Mouse (Mus musculus) left cerebral cortex, adult 8-10 months (tissue): ENCODE measurements at regions not wholly inside any gene's neighbourhood (a gene's known extent, or its start where the extent isn't known, plus 50 kb on each side); places are given as distances from the start of the nearest gene placed in this dataset.

ENCODE experiments used
- DNase-seq, 2 experiments: peaks; one replicate each; pipeline ENCODE4 v3.0.0; 2022; ENCODE audit warnings: low spot score in 2 of 2

DNA sequence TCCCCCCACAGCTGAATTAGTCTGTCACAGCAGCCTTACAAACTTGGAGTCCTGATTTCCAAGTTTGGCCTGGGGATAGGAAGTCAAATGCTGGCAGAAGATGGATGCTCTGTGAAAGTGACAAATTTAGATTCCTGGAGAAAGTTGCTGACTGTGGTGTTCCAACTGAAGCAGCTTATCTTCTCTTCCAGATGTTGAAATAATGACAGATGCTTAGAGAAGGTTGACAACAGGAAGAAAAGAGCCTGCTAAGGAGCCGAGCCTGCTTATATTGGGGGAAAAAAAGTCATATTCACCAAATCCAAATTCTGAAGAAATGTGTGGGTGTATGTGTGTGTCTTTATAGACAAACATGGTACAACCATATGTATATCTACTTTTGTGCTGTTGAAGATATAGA lies 1380.4 kb upstream of the Cdh8 start:
- DNase-seq: no peak

DNA sequence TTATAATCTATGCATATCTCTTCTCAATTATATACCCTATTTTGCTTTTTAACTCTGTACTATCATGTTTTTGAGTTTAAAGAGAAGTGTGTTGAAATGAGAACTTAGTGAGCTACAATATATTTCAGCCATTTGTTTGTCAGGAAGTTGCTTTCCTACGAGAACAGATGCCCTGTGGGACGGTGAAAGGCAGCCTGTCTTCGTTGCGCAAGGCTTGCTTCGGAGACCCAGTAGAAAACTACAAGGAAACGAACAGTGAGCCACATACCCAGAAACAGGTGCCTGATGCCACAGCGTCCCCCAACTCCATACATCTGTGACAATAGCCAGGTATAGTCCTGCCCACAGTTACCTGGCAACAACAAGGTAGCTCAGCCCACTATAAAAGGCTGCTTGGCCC lies 1377.7 kb upstream of the Cdh8 start:
- DNase-seq: no peak

DNA sequence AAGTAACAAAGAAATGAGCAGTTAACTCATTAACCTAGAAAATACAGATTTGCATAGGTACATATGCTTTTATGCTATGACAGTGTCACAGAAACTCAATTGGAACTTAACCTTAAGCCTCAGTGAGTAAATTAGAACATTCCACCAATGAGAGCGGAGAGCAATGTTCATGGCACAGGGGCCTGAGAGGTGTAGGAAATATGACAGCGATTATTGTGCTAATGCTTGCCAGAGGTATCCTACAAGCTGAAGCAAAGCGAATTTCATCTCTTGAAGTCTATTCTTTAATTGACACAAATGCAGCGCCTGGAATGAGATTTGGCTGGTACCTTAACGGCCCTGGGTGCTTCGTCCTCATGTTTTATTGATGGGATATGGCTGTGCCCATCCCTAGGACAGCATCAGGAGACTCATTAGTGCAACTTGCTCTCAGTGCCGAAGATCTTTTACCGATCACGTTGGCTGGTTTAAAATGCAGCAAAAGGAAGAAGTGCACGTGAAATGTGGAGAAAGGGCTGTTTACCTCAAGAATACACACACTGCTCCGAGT lies 1374.4 kb upstream of the Cdh8 start:
- DNase-seq: no peak

DNA sequence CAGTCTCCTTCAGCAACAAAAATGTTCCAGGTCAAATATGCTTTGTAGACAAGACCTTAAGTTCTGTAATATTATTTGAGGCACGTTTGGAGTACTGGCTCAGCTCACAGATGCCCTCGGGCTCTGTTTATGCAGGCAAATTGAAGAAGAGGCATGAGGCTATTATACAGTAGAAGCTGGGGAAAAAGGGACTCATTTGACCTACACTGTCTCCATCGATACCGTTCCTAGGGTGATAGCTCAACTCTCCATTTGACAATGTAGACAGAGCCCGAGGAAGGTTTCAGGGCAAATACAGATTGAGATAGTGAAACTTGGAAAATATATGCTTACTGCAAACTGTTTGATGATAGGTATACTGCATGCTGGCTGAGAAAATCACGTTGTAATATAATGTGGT lies 1371.9 kb upstream of the Cdh8 start:
- DNase-seq: no peak

DNA sequence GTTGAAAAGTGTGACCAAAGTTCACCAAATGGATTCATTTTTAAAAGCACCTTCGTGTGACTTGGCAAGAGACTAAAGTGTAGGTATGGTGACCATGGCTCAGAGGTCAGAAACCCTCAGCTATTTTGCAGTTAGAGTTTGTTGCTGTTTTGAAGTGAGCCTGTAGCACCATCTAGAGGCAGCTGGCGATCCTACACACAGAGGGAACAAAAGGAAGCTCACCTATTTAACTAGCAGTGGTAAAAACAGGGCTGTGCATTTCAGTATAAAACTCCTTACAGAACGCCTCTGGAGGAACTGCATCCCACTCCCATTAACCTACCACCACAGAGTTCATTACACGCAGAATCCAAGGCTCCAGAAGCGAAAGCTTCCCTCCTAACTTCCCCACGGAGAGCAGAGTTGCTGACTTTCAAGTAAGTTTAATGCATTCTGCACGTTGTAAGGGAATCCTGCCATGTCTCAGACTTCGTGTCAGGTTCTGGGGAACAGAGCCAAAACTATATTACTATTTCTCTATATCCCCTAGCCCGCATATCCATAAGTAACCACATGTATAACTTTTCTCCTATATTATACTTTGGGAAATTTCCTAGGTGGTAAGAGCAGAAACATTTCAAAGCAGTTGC lies 1356.6 kb upstream of the Cdh8 start:
- DNase-seq: peak; percentile 10 to 71

DNA sequence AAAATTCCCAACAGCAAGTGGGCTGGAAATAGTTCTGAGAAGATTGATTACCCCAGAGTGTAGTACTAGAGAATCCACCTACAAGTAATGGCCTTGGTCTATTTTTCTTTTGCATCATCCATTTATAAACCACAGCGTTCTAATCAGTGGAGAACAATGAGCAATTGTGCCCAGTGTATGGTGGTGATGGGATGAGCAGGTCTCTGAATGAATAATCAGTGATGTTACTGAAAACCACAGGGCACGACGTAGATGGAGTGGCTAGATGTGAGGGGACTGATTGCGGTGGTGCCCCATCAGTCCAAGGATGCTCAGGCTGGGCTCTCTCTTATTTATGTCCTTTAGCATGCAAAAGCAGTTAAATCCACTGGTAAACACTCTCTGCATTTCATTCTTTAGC lies 1353.3 kb upstream of the Cdh8 start:
- DNase-seq: no peak

DNA sequence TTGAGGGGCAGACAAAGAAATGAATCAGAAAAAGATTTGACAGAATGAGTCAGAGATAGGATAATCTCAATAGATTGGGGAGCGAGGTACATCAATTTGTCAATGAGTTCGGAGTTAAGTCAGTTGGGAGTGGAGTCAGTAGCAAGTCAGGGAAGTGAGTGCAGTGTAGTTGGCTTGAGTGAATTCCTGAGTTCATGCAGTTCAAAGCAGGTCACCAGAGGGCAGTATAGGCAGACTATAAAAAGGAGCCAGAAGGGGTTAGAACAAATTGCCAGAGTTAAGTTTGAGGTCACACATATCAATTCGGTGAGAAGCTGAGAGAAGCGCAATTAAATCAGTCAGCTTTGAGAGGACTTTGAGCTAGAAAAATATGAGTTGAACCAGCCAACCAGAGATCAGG lies 1317.7 kb upstream of the Cdh8 start:
- no peak for DNase-seq

DNA sequence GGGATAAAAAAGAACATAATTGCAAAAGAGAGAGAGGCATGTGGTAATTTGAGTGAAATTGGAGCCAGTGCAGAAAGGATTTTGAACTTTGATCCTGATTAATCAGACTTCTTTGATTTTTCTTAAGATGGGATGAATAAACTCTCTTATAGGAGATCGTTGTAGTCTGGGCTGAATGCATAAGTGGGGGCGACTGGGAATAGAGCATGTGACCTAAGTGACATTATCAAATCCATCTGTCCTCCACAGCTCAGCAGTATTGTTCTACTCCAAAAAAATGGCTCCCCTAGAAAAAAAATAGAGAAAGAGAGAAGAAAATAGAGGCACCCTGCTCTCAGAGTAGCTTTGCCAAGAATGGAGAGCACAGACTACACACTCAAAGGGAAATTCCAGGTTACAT lies 1286.1 kb upstream of the Cdh8 start:
- no peak for DNase-seq

DNA sequence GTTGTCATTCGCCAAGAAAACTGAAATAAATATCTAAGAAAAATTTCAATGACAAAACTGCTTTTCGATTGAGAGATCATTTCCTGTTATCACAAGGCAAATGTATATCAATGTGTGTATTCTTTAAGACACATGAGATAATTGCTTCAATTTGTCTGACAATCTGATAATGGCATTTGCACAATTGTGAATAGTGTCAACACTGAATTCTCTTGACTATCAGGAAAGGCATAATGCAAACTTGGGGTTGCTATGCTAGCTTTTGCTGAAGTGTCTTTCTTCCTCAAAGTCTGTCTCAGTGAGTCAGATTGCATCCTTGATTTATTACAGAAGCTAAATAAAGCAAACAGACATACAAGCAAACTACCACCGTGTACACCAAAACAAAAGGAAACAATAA lies 1278.8 kb upstream of the Cdh8 start:
- no peak for DNase-seq

DNA sequence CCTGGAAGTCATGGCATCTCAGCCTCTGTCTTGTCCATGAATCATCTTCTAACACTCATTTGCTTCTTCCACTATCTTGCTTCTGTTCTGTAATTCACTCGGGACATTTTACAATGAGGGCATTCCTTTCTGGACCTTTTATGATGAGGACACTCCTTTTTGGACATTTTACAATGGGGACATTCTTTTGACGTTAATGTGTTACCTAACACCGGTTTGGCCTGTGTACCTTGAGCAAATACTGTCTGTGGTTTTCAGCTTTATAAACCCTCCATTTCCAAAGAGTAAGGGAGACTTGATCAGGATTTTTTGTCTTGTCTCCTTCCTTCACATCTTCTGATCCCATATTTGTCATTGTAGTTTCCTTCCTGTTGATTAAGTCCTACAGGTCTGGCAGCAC lies 1262.3 kb upstream of the Cdh8 start:
- no peak for DNase-seq
